Mouse (Mus musculus) large intestine, adult 2 months (tissue): ENCODE results near the gene Got2. TPM values are rescaled to one million over a fixed set of nuclear protein-coding genes. Genes with fewer than 3 reads are reported as not detected.
"Not testable (repeated sequence)": the region's sequence is repeated elsewhere in the genome, so short reads cannot be mapped to it uniquely, and the experiment has no call there.

Experiments
- DNase-seq: peaks from one replicate; pipeline ENCODE4 v3.0.0-alpha.2; 2012; ENCODE audit warnings: low read depth, low spot score
- WGBS: fragments of 180-500 bp; shearing (Covaris S2); methylation state at CpG from one replicate; pipeline ENCODE4 v1.1.7; 2018; 5-methylcytosine and 5-hydroxymethylcytosine counted together
- polyA plus RNA-seq: library from polyadenylated mRNA; depleted of rRNA; stranded (reverse); fragments of >200 nt; gene quantifications from 2 replicates; pipeline ENCODE4 v1.2.3, GENCODE M21; 2012

Got2 gene
- polyA plus RNA-seq, 1 experiment: 68.8 TPM

DNA sequence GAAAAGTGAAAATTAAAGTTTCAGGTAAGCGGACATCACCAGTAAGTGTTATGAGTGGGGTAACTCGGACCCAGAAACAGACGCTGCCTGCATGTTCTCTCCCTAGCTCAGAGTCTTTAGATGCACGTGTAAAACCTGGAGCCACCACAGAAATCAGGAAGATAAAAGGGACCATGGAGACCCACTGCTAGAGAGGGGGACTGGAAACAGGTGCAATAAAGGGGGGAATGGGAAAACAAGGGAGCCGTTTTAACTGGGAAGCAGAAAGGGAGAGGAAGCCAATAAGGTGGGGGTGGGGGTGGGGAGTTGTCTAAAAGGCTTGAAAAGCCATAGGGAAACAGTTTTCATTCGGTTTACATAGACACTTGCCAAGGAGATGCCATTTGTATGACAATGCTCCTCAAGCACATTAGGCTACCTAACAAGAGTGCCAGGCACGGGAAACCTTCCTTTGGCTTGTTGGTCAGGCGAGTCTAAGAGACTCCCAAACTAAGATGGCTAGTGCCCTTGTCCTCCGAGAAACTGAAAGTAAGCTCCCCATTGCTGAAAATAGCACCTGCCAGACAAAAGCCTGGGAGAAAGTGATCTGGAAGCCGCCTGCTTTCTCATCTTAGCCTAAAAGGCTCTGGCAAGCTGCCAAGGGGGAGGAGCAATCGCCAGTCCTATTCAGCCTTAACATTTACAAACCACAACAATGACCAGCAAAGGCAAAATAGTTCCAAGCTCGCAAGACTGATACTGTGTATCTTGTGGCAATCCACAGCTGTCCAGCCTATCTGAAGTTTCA lies 10.0 kb downstream of the Got2 start:
- peak; percentile 37 for DNase-seq
- WGBS: 36% methylated on average over 12 of the region's 12 CpGs

DNA sequence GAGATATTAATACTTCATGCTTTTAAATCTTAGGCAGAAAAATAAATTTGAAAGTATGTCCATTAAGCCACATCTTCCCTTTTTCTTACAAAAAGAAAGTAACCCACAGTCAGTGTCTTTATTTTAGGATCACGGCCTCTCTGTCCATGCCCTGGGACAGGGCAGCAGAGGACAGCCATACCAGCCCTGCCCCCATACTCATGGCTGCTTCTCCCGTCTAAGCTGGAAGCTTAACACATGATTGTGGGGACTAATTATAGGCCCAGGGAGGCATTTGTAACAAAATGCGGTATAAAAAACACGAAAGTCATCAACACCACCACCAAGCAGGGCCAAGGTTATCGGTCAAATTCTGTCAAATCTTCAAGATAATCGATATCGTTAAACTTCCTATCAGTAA lies 13.1 kb downstream of the Got2 start:
- WGBS: 96% methylated on average over 7 of the region's 7 CpGs
- DNase-seq: no peak

DNA sequence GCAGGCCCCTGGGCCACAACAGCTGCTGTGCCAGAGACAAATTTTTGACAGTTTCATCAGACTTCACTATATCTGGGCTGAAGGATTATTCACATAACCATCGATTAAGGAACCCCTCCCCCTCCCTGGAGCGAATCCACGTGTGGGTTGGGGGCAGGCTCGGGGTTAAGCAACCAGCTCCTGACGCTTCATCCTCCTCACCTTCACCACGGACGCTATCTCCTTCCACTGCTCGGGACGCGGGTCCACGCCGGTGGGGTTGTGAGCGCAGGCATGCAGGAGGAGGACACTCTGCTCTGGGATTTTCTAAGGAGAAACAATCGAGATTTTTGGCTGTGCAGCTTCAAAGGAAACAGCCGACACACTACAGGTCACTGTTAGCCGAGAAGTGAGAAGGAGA lies 16.7 kb downstream of the Got2 start:
- WGBS: 92% methylated on average over 16 of the region's 16 CpGs
- no peak for DNase-seq

DNA sequence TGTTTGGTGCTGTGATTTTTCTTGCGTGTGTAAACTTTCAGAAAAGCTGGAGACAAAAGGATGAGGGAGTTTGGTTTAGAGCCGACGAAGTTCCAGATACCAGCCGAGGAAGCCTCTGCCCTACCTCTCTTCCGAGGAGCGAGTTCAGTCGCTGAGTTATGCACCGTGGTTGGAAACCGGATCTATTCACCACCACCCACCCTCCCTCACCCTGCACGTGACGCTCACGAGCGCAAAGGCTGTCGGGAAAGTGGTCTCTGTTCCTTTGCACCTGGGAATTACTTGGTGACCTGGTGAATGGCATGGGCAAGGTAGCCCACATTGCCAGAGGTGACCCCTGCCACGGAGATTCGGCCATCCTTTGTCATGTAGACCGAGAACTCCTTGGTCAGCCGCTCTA lies 23.5 kb downstream of the Got2 start:
- 94% methylated on average over 18 of the region's 18 CpGs for WGBS
- DNase-seq: not testable (repeated sequence)

DNA sequence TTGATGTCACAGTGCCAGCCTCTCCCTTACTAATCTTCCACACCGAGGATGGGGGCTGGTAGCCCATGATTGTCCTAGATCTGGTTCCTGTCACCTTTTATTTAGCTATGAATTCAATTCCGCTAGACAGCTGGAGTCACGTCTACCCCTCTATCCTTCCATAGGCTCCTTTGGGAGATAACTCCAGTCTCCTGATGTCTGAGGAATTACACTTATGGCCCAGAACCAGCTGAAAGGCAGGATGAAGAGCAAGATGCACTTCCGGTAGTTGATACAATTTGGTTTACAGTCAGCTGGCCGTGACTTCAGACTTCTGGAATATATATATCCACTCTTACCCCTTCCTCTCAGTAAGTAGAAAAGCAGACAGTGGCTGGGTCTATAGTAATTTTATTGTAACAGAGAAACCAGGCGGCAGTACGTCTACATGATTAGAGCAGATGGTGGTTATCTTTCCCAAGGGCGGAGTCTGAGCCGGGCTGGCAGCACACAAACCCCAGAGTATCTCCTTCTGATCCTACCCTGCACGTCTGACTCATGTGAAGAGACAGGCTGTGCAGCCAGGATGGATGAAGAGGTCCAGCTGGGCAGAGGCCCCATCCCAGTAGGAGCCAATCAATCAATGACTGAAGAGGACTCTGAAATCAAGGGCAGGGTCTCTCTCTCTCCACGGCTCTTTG lies 24.4 kb downstream of the Got2 start:
- WGBS: 79% methylated on average over 10 of the region's 11 CpGs
- DNase-seq: not testable (repeated sequence)

DNA sequence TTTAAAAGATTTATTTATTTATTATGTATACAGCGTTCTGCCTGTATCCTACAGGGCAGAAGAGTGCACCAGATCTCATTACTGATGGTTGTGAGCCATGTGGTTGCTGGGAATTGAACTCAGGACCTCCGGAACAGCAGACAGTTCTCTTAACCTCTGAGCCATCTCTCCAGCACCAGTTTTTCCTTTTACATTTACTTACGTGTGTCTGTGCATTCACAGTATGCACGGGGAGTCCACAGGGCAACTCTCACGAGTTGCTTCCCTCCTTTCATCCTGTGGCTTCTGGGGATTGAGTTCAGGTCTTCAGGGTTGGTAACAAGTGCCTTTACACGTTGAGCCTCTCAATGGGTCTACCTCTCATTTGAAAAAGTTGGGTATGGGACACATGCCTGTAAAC lies 34.2 kb downstream of the Got2 start:
- 84% methylated on average over 6 of the region's 6 CpGs for whole genome bisulfite sequencing
- no peak for DNase-seq

DNA sequence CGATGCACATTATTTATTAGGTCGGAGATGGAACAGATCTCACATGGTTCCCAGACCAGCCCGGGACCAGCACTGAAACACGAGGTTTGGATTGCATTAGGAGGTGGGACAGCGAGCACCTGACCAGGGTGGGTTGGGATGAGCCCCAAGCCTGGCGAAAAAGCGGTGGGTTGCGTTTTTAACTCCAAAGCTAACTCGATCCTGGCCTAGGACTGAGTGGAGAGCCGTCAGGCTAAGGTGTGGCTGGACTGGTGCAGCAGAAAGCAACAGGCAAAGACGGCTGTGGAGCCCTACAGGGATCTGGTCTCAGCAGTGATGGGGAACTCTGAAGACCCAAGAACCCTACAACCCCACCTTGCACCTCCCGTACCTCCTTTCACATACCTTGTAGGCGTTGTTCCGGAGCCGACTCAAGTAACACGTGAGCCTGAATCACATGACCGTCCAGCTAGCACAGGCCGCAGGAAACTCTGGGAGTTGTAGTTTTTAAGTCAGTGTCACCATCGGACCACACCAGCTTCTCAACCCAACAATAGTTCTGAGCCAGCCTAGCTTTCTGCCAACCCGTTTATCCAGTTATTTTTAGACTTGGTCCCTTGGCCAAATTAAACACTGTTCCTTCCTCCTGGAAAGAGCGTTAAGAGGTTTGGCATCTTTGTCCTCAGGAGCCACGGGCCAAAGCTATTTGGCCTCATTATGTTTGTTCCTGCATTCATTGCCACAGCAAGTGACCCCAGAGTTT lies 35.1 kb downstream of the Got2 start, which contains the start of gene Slc38a7:
Gene Slc38a7 (minus strand): TSS at position 438 of the 742 bp plus-strand sequence.
- DNase-seq: peak; percentile 87

DNA sequence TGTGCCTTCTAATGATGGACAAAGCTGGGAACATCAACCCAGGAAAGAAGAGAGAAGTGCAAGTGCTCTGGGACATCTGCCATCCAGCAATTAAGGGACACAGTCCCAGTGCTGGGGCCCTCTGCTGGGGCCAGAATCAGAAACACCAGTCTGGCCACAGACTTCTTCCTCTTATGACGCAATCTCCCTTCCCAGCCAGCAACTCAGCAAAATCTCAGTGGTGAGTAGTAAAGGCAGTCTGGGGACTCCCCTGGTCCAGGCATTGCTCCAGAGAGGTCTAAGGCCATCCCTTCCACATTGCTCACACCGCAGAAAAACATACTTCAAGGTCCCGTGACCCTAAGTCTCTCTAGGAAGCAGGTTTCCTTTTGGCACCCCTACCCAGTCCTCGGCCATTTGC lies 36.1 kb downstream of the Got2 start:
- WGBS: 17% methylated on average over 4 of the region's 4 CpGs
- DNase-seq: peak; percentile 8

More for the DNA sequence above, 35.1 kb downstream of the Got2 start, which contains the start of gene Slc38a7:
- 6% methylated on average over 22 of the region's 22 CpGs for WGBS

DNA sequence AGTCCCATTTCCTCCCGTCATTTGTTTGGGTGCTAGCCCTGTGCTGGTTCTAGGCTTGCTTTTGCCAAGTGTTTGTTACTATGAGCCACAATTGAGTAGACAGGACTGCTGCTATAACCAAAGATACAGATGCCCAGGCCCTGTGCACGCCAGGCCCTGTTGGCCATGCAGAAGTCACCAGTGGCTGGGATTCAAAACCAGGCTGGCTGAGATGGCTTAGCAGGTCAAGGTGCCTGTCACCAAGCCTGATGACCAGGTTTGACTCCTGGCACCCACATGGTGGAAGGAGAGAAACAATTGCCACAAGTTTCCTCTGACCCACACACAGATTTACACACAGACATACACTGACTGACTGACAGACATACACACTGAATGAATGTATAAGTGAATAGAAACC lies 38.0 kb downstream of the Got2 start:
- DNase-seq: no peak
- WGBS: 86% methylated on average over 2 of the region's 2 CpGs

DNA sequence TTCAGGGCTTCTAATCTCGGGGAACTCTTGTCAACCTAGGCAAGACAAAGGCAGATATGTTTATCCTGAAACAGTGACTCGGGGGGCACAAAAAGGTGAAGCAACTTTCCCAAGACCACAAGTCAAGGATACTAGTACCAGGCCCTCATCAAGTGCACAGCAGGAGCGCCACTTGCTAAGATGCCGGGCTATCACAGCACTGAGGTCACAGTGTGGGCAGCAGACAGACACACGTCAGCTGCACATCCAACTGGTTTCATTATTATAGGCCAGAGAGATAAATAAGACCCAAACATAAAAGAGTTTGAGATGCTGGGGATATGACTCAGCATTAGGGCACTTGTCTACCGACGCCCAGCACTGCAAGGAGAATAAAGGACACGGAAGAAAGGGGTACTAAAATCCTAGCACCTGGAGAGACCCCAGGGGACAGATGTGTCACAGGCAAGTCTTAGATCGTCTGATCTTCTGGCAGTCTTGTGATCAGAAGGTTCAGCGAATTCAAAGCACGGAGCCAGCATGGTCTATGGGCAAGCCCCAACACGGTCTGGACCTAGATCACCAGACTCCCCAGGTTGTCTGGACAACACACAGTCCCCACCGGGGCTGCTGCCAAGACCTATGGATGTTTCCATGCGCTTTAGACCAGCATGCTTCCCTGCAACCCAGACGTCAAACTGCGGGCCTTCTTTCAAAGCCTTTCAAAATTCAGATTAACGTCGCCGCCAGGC lies 39.4 kb downstream of the Got2 start:
- DNase-seq: no peak
- WGBS: 93% methylated on average over 19 of the region's 19 CpGs

DNA sequence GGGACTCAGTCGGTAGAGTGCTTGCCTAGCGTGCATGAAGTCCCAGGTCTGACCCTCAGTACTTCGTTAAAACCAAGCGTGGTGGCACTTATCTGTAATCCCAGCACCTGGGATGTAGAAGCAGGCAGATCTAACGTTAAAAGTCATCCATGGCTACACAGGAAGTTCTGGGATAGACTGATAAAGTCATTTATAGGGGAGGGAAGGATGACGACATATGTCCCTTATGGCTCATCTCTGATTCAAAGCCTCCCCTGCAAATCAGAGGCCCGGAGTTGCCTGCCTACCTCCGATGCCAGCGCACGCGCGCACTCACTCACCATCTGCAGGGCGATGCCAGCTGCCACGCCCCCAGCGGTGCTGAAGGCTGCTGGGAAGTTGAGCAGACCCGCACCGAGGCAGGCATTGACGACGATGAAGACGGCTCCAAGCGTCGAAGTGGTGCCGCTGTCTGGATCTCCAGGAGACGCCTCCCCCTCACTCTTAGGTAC lies 40.2 kb downstream of the Got2 start:
- DNase-seq: no peak
- 88% methylated on average over 24 of the region's 24 CpGs for WGBS

DNA sequence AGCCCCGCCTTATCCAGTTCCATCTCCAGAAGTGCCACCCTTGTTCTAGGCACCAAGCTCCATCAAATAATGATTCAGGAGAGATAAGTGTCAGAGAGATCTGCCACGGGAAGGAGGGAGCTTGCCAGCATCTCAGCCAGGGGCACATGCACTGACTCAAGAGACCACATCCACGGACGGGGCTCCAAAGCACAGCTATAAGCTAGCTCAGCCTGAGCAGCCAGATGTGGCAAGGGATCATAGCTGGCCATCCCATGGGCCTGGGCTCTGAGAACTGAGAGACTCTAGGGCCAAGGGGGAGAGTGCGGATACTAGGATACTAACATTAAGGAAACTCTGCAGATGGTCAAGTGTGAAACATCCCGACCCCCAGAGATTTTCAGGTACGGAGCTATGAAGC lies 43.3 kb downstream of the Got2 start:
- 93% methylated on average over 7 of the region's 7 CpGs for WGBS
- DNase-seq: no peak

DNA sequence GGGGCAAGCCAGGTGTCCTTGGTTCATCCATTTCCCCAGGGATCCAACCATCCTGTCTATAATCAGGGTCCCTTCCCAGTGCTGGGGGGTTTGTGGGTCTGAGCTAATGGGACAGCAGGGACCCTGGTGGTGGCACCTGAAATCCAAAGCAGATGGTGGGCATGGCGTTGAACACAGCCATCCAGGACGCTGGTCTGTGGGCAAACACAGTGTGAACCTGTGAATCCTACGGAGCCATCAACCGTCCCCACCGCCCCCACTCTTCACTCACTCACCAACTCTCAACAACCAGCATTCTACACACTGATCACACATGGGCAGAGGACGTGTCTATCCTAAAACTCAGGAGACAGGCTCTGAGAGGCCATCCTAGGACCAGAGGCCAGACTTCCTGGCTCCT lies 44.4 kb downstream of the Got2 start:
- 92% methylated on average over 6 of the region's 6 CpGs for WGBS
- DNase-seq: no peak

DNA sequence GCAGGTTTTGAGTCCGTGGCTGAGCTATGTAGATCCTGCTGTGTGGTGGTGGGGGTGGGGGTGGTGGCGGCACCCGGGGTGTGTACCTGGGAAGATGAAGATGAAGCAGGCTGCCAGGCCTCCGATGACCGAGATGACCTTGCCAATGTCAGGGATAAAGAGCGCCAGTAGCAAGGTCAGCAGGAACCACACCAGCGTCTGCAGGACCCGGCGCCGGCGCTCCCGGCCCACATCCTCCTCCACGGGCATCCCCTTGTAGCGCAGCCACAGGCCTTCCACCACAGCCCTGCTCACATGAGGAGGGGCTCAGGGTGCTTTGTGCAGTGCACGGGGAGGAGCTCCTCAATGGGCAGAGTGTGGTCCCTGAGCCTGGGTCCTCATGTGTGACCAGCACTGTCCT lies 46.9 kb downstream of the Got2 start:
- 95% methylated on average over 15 of the region's 15 CpGs for WGBS
- DNase-seq: no peak

DNA sequence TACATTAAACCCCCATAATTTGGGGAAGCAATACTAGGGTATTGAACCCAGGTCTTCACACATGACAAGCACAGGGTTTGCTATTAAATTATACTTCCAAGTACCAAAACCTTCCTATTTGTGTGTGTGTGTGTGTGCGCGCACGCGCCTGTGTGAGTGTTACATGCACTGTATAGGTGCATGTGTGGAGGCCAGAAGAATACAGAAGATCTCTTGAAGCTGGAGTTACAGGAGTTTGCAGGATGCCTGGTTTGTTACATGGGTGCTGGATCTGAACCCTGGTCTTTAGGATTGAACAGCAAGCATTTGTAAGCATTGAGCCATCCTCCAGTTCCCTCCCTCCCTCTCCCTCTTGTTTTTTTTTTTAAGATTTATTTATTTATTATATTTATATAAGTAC lies 49.1 kb downstream of the Got2 start:
- WGBS: 99% methylated on average over 4 of the region's 4 CpGs
- no peak for DNase-seq

DNA sequence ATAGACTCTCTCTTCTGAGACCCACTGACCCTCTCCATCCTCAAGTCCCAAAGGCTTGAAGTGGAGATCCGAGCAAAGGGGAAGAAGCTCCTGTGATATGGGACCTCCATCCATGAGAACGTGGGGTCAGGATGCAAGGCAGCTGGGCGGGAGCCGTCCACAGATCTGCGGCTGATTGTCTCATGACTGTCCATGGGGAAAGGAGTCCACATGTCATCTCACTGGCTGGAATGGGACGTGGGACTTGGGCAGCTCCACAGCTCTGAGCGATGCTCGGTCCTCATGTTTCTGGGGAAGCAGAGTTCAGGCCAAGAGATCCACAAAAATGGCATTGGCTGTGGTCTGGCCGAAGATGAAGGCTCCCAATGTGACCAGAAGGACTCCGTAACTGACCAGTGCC lies 51.1 kb downstream of the Got2 start:
- no peak for DNase-seq
- 92% methylated on average over 10 of the region's 10 CpGs for WGBS

DNA sequence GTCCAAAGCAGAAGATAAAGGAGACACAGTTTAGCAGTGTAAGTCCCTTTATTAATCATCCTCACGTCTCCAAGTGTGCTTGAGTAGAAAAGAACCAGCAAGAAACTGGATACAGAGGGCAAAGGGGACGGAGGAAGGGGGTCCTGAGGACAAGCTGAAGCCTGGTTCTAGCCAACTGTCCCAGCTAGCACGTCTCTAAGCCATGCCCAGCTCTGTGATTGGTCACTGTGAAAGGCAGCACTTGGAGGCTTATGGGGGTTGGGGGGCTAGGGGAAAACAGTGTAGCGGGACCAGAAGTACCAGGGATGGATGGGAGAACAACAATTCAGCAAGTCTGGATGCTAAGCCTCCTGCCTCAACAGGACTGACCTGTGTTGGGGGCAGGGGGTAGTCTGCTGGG lies 52.5 kb downstream of the Got2 start:
- 75% methylated on average over 4 of the region's 4 CpGs for WGBS

DNA sequence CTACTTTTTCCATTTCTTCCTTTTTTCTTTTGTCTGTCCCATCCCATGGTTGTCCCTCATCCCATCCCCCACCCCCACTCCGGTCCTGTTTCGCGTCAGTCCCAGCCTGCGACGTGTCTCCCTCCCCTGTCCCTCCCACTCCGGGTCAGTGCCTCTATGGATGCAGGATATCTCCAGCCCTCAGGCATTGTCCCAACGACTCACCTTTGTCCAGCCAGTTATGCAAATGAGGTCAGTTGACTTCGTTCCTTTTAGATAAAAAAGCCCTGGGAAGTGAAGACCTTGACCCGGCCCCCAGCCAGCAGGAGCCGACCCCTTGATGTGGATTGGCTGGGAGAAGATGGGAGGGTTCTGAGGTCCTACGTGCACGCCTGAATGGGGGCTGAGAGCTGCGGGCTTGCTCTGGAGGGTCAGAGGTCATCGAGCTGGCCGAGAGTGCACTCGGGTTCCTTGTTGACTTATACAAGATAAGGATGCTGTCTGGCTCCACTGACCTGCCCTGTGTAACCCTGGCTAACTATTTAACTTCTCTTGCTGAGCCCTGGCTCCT lies 54.8 kb downstream of the Got2 start:
- no peak for DNase-seq

More for the DNA sequence above, 52.5 kb downstream of the Got2 start:
- no peak for DNase-seq

More for the DNA sequence above, 54.8 kb downstream of the Got2 start:
- 4% methylated on average over 16 of the region's 16 CpGs for WGBS
